Mouse (Mus musculus): ENCODE measurements around the gene Akap1. TPM values are rescaled to one million over a fixed set of nuclear protein-coding genes. Genes with fewer than 3 reads are reported as not detected.

Gene Akap1
- polyA plus RNA-seq, 1 experiment from 2014 or later, result 22.2 TPM

DNA sequence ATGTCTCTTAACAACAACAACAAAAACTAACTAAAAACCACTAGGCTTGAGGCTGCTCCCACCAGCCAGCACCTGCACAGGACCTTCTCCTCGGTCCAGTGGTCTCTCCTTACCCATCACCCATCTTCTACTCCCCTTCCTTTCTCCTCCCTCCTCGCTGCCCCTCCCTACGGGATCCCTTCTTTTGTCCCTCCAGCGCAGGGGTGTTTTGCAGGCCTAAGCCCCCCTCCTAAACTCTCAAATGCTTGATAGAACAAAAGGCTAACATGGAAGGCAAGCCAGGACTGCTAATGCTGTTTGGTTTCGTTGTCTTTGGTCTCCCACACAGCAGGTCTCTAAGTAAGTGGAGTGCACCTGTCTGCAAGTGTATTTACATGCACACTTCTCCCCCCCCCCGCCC is 44.1 kb downstream of the Akap1 start:
- Histone ChIP-seq H3K4me1 (peaks cover 30% of the 10 kb centered on the region), H3K36me3 (no peaks in the 10 kb centered on the region), H3K27ac (peak overlapping the region; percentile 62), H3K9ac (no peak overlapping the region), H3K4me3 (replicated peaks) (no peak overlapping the region), H3K9me3 (replicated peaks) (no peaks in the 10 kb centered on the region), H3K27me3 (peaks cover 8% of the 10 kb centered on the region; the same call in 1 of the 2 replicates), H3K4me2 (peak overlapping the region; percentile 45)
- 13% methylated on average over 6 of the region's 6 CpGs for WGBS
- no peak; the same call in 1 of the 2 replicates for ATAC-seq (replicated peaks; ENCODE audit: low FRiP score)

DNA sequence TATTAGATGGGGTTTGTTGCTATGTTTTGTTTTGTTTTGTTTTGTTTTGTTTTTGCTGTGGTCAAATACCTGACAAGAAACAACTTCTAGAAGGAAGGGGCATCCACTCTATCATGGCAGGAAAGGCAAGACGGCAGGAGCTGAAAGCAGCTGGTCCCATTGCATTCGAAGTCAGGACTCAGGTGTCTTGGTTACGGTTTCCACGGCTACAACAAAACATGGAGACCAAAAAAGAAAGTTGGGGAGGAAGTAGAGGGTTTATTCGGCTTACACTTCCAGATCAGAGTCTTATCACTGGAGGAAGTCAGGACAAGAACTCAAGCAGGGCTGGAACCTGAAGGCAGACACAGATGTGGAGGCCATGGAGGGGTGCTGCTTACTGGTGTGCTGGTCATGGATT is 47.3 kb downstream of the Akap1 start:
- Histone ChIP-seq H3K36me3 (no peaks in the 10 kb centered on the region), H3K4me2 (no peak overlapping the region), H3K4me1 (peaks cover 29% of the 10 kb centered on the region), H3K4me3 (replicated peaks) (no peak overlapping the region), H3K9me3 (replicated peaks) (no peaks in the 10 kb centered on the region), H3K27me3 (peaks cover 8% of the 10 kb centered on the region; the same call in 1 of the 2 replicates), H3K9ac (no peak overlapping the region), H3K27ac (no peak overlapping the region)
- no peak for ATAC-seq (replicated peaks; ENCODE audit: low FRiP score)
- 79% methylated on average over 5 of the region's 5 CpGs for WGBS

DNA sequence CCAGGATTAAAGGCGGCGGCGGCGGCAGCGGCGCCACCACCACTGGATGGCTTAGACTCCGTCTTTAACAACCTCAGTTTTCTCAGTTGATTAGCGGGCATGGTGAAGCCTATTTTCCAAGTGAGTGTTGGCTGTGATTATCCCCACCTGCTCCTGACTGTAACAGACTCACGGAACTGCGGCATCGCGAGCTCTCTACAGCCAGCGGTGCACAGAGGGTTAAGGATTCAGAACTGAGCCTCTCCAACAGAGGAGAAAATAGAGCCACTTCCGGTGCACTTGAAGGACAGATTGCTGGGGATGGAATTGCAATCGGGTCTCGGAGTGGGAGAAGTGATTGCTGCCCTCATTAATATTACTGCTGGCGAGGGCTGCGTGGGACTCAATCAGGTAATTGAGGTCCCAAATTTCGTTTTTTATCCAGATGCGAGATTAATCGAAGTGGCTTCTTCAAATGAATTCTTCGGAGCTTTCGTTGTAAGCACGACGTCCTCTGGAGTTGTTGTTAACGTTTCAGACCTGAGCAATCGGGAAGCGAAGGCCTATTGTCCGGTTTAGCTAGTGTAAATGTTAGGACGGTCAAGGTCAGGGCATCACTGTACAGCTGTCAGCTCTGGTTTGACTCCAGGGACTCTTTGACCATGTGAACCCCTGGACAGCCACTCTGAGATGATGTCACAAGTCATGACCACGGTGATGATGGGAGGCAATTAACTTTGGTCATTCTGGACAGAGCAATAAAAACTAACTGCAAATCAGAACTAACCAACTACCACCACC is 61.0 kb downstream of the Akap1 start:
- no peaks in the 10 kb centered on the region for H3K36me3 ChIP-seq
- no peaks in the 10 kb centered on the region for H3K9me3 ChIP-seq (replicated peaks)
- no peak for ATAC-seq (replicated peaks; ENCODE audit: low FRiP score)
- H3K9ac ChIP-seq, result no peak overlapping the region
- no peaks in the 10 kb centered on the region for H3K27me3 ChIP-seq
- H3K4me1 ChIP-seq, result peaks cover 10% of the 10 kb centered on the region; the same call in 1 of the 2 replicates
- 56% methylated on average over 31 of the region's 31 CpGs for WGBS
- H3K27ac ChIP-seq, result no peak overlapping the region
- peak overlapping the region; percentile 10 for H3K4me3 ChIP-seq (replicated peaks)
- H3K4me2 ChIP-seq, result peak overlapping the region; percentile 47

DNA sequence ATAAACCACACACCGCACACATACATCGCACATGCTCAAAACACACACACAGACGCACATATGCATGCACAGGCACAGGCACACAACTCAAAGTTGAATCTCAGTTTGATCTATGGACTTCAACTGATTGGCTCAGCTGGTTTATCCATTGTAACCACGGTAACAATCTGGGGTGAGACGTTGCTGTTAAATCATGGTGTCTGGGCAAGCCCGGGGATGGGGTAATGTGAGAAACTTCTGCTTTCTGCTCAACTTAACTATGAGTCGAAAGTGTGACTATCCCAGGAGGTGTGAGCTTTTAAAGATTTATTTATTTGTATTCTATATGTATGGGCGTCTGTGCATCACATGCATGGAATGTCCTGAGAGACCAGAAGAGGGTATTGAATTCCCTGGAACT is 68.2 kb downstream of the Akap1 start:
- 0 out of 2 replicates have a peak, but pooled peaks cover 2% of the 10 kb centered on the region for H3K4me1 ChIP-seq
- H3K9me3 ChIP-seq (replicated peaks), result no peaks in the 10 kb centered on the region
- H3K4me2 ChIP-seq, result no peak overlapping the region
- H3K4me3 ChIP-seq (replicated peaks), result no peak overlapping the region
- no peak for ATAC-seq (replicated peaks; ENCODE audit: low FRiP score)
- H3K36me3 ChIP-seq, result no peaks in the 10 kb centered on the region
- WGBS, result 83% methylated on average over 8 of the region's 8 CpGs
- H3K27ac ChIP-seq, result no peak overlapping the region
- no peaks in the 10 kb centered on the region for H3K27me3 ChIP-seq
- no peak overlapping the region for H3K9ac ChIP-seq

DNA sequence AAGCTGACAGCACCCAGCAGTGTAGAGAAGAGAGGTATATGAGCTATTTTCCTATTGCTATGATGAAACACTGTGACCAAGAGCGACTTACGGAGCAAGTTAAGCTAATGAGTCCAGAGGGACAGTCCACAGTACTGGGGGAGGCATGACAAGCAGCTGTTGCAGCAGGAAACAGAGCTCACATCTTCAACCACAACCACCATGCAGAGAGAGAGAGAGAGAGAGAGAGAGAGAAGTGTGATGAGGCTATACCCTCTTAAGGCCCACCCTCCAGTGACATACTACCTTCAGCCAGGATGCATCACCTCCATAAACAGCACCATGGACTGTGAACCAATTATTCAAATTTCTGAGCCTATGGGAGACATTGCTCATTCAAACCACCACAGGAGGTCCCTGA is 74.5 kb downstream of the Akap1 start:
- WGBS, result 64% methylated on average over 2 of the region's 2 CpGs

DNA sequence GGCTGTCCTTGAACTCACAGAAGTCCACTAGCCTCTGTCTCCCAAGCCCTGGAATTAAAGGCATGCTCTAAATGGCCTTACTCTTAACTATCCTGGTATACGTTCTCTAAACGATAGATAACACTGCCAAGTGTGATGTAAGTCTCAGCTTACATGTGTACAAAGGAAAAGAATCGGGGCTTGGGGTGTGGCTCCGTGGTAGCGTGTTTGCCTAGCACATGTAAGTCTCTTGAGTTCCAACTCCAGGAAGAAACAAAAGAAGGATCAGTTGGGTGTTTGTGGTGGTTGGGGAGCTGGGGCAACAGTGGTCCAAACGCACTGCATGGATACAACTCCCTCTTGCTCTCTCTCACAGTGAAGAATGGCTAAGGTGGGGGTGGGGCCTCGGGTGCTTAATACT is 77.6 kb downstream of the Akap1 start:
- Histone ChIP-seq H3K4me1 (no peaks in the 10 kb centered on the region), H3K4me2 (no peak overlapping the region), H3K27ac (no peak overlapping the region), H3K36me3 (no peaks in the 10 kb centered on the region), H3K9ac (no peak overlapping the region), H3K4me3 (replicated peaks) (no peak overlapping the region), H3K27me3 (no peaks in the 10 kb centered on the region), H3K9me3 (replicated peaks) (no peaks in the 10 kb centered on the region)
- ATAC-seq (replicated peaks; ENCODE audit: low FRiP score), result no peak
- 84% methylated on average over 7 of the region's 7 CpGs for WGBS

More for the DNA sequence above, 74.5 kb downstream of the Akap1 start:
- Histone ChIP-seq H3K9ac (no peak overlapping the region), H3K4me2 (no peak overlapping the region), H3K4me3 (replicated peaks) (no peak overlapping the region), H3K4me1 (no peaks in the 10 kb centered on the region), H3K36me3 (no peaks in the 10 kb centered on the region), H3K9me3 (replicated peaks) (no peaks in the 10 kb centered on the region), H3K27ac (no peak overlapping the region), H3K27me3 (no peaks in the 10 kb centered on the region)
- ATAC-seq (replicated peaks; ENCODE audit: low FRiP score), result no peak

DNA sequence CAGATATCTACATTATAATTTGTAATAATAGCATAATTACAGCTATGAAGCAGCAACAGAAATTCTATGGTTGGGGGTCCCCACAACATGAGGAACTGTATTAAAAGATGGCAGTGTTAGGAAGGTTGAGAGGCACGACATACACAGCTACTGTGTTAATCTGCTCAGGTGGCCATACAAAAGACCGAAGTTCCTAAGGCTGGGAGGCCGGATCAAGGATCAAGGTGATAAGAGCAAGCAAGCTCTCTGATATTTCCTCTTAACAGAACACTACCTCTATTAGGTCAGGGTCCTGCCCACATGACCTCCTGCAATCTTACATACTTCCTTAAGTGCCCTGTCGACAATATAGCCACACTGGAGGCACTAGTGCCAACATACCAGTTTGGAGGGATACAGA is 80.9 kb downstream of the Akap1 start:
- Histone ChIP-seq H3K9me3 (replicated peaks) (no peaks in the 10 kb centered on the region), H3K27ac (no peak overlapping the region), H3K36me3 (no peaks in the 10 kb centered on the region), H3K27me3 (no peaks in the 10 kb centered on the region), H3K4me1 (no peaks in the 10 kb centered on the region), H3K4me3 (replicated peaks) (no peak overlapping the region), H3K9ac (no peak overlapping the region), H3K4me2 (no peak overlapping the region)
- no peak for ATAC-seq (replicated peaks; ENCODE audit: low FRiP score)
- WGBS, result 78% methylated on average over 4 of the region's 4 CpGs

DNA sequence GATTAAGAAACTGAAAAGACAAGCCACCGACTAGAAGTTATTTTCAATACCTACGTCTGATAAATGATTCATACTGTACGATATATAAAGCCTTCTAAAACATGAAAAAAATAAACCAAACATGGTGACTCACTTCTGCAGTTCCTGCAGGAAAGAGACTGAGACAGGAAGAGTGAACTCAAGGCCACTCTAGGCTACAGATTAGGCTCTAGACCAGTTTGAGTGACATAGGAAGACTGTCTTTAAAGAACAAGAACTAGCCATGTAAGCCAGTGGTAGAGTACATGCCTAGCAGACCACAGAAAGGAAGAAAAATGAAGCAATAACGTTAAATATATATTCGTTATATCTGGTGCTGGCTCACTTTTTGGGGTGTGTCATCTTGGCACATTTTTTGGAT is 81.9 kb downstream of the Akap1 start:
- no peak overlapping the region for H3K4me3 ChIP-seq (replicated peaks)
- H3K9ac ChIP-seq, result no peak overlapping the region
- no peaks in the 10 kb centered on the region for H3K9me3 ChIP-seq (replicated peaks)
- no peak overlapping the region for H3K4me2 ChIP-seq
- WGBS, result 86% methylated on average over 5 of the region's 5 CpGs
- no peaks in the 10 kb centered on the region for H3K4me1 ChIP-seq
- H3K27me3 ChIP-seq, result no peaks in the 10 kb centered on the region
- H3K27ac ChIP-seq, result no peak overlapping the region
- no peaks in the 10 kb centered on the region for H3K36me3 ChIP-seq
- ATAC-seq (replicated peaks; ENCODE audit: low FRiP score), result no peak

Other genes with a start within 250 kb of the Akap1 start
- gene Msi2, start 146.1 kb downstream of the Akap1 start, polyA plus RNA-seq (2015; fragmentation: Nextera tagmentation; extraction: Ambion mirVana), result 29.1 and 29.3 TPM in 2 replicates
- gene Scpep1, start 90.9 kb upstream of the Akap1 start, polyA plus RNA-seq (2015; fragmentation: Nextera tagmentation; extraction: Ambion mirVana), result 128 and 130 TPM in 2 replicates
- gene Elobl, start 102.3 kb upstream of the Akap1 start, polyA plus RNA-seq (2015; fragmentation: Nextera tagmentation; extraction: Ambion mirVana), result not detected in 2 replicates
- gene Coil, start 105.7 kb upstream of the Akap1 start, polyA plus RNA-seq (2015; fragmentation: Nextera tagmentation; extraction: Ambion mirVana), result 17.2 and 18.3 TPM in 2 replicates
- 14.5 and 16.4 TPM in 2 replicates for gene Trim25, start 134.8 kb upstream of the Akap1 start, polyA plus RNA-seq (2015; fragmentation: Nextera tagmentation; extraction: Ambion mirVana)
- gene Dgke, start 202.3 kb upstream of the Akap1 start, polyA plus RNA-seq (2015; fragmentation: Nextera tagmentation; extraction: Ambion mirVana), result 4.3 and 4.6 TPM in 2 replicates
- not detected in 2 replicates for gene Gm525, start 209.3 kb upstream of the Akap1 start, polyA plus RNA-seq (2015; fragmentation: Nextera tagmentation; extraction: Ambion mirVana)

Data from kidney, embryonic 15.5 days (tissue).